Mouse (Mus musculus): ENCODE data around the gene Pde11a. TPM values are rescaled to one million over a fixed set of nuclear protein-coding genes. Genes with fewer than 3 reads are reported as not detected.

Pde11a gene
- polyA plus RNA-seq, 2 experiments: 0.33 to 0.58 TPM

- no peak for DNase-seq (ENCODE audit: low spot score)
- H3K4me3 ChIP-seq (replicated peaks; ENCODE audit: low read length): no peak overlapping the region
- 91% methylated on average over 3 of the region's 3 CpGs for WGBS
Observed at GRCm38 (mm10) chr2:76014659-76015058, 323.9 kb downstream of the Pde11a start.

GRCm38 (mm10) chr2:76006194-76006593, 332.4 kb downstream of the Pde11a start:
- Histone ChIP-seq H3K4me1 (ENCODE audit: control insufficient read depth, insufficient read depth, low read length) (no peaks in the 10 kb centered on the region), H3K36me3 (ENCODE audit: control insufficient read depth, insufficient read depth, low read length) (no peaks in the 10 kb centered on the region), H3K9ac (ENCODE audit: low read depth, low read length, severe bottlenecking) (no peak overlapping the region), H3K27ac (replicated peaks; ENCODE audit: low read depth, low read length) (no peak overlapping the region), H3K9me3 (ENCODE audit: control insufficient read depth, low read length) (no peaks in the 10 kb centered on the region), H3K4me2 (replicated peaks; ENCODE audit: low read depth, low read length, severe bottlenecking) (no peak overlapping the region), H3K4me3 (replicated peaks; ENCODE audit: low read length) (no peak overlapping the region), H3K27me3 (ENCODE audit: control insufficient read depth, insufficient read depth, low read length) (no peaks in the 10 kb centered on the region)
- WGBS: 23% methylated on average over 4 of the region's 4 CpGs
- no peak for TF ChIP-seq POLR2A (IDR thresholded peaks at IDR 0.05; ENCODE audit: borderline replicate concordance, extremely low read depth, insufficient read depth, insufficient read length)
- DNase-seq (ENCODE audit: low spot score) (no peak), ATAC-seq (ENCODE audit: low FRiP score, low read depth) (no peak)

More at GRCm38 (mm10) chr2:76014659-76015058, 323.9 kb downstream of the Pde11a start:
- H3K27me3 ChIP-seq (ENCODE audit: control insufficient read depth, insufficient read depth, low read length): no peaks in the 10 kb centered on the region
- no peak for ATAC-seq (ENCODE audit: low FRiP score, low read depth)
- H3K27ac ChIP-seq (replicated peaks; ENCODE audit: low read depth, low read length): no peak overlapping the region
- H3K36me3 ChIP-seq (ENCODE audit: control insufficient read depth, insufficient read depth, low read length): no peaks in the 10 kb centered on the region
- no peak overlapping the region for H3K9ac ChIP-seq (ENCODE audit: low read depth, low read length, severe bottlenecking)
- H3K4me2 ChIP-seq (replicated peaks; ENCODE audit: low read depth, low read length, severe bottlenecking): no peak overlapping the region
- TF ChIP-seq POLR2A (IDR thresholded peaks at IDR 0.05; ENCODE audit: borderline replicate concordance, extremely low read depth, insufficient read depth, insufficient read length): no peak
- peaks cover 10% of the 10 kb centered on the region for H3K4me1 ChIP-seq (ENCODE audit: control insufficient read depth, insufficient read depth, low read length)
- H3K9me3 ChIP-seq (ENCODE audit: control insufficient read depth, low read length): no peaks in the 10 kb centered on the region

DNA sequence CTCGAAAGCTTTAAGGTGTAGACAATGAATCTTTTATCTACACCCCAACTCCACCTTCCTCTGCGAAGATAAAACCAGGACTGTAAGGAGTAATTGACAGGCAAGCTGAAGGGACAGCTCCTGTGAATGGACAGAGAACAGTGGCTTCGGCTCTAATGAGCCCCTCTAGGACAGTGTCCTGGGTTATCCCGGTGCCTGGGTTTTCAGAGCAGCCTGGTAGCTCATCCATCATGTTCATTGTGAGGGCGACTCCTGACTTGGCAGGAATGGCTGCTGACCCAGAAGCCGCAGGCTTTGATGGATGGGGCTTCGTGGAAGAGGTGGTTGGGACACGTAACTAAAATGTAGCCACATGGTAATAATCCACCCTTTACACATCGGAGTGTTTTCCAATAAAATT, 335.7 kb downstream of the Pde11a start:
- ATAC-seq (ENCODE audit: low FRiP score, low read depth) (no peak), DNase-seq (ENCODE audit: low spot score) (no peak)
- Histone ChIP-seq H3K27ac (replicated peaks; ENCODE audit: low read depth, low read length) (no peak overlapping the region), H3K27me3 (ENCODE audit: control insufficient read depth, insufficient read depth, low read length) (no peaks in the 10 kb centered on the region), H3K4me3 (replicated peaks; ENCODE audit: low read length) (no peak overlapping the region), H3K9me3 (ENCODE audit: control insufficient read depth, low read length) (no peaks in the 10 kb centered on the region), H3K9ac (ENCODE audit: low read depth, low read length, severe bottlenecking) (no peak overlapping the region), H3K4me2 (replicated peaks; ENCODE audit: low read depth, low read length, severe bottlenecking) (no peak overlapping the region), H3K4me1 (ENCODE audit: control insufficient read depth, insufficient read depth, low read length) (0 out of 2 replicates have a peak, but pooled peaks cover 8% of the 10 kb centered on the region), H3K36me3 (ENCODE audit: control insufficient read depth, insufficient read depth, low read length) (no peaks in the 10 kb centered on the region)
- TF ChIP-seq POLR2A (IDR thresholded peaks at IDR 0.05; ENCODE audit: borderline replicate concordance, extremely low read depth, insufficient read depth, insufficient read length): no peak
- 32% methylated on average over 9 of the region's 9 CpGs for WGBS

DNA sequence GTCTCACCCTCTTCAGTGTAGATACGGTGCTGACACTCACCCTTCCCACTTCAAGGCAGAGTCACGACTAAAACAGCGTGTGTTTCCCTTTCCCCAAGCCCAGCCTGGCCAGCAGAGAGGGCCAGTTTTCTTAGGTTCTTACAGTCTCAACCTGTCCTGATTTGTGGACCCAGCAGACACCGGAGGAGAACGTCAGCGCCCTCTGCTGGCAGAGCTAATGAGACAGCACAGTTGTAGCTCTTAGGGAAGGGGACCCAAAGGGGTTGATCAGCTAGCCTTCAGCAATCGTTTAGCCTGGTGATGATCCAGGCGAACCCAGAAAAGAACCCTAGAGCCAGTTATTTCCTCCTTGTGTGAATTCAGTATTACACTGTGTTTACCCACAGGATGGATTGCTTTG, 337.2 kb downstream of the Pde11a start:
- 0 out of 2 replicates have a peak, but pooled peaks cover 8% of the 10 kb centered on the region for H3K4me1 ChIP-seq (ENCODE audit: control insufficient read depth, insufficient read depth, low read length)
- no peak for TF ChIP-seq POLR2A (IDR thresholded peaks at IDR 0.05; ENCODE audit: borderline replicate concordance, extremely low read depth, insufficient read depth, insufficient read length)
- 36% methylated on average over 8 of the region's 8 CpGs for WGBS
- no peaks in the 10 kb centered on the region for H3K9me3 ChIP-seq (ENCODE audit: control insufficient read depth, low read length)
- no peak overlapping the region for H3K27ac ChIP-seq (replicated peaks; ENCODE audit: low read depth, low read length)
- DNase-seq (ENCODE audit: low spot score) (no peak), ATAC-seq (ENCODE audit: low FRiP score, low read depth) (no peak)
- no peaks in the 10 kb centered on the region for H3K36me3 ChIP-seq (ENCODE audit: control insufficient read depth, insufficient read depth, low read length)
- no peak overlapping the region for H3K4me3 ChIP-seq (replicated peaks; ENCODE audit: low read length)
- H3K27me3 ChIP-seq (ENCODE audit: control insufficient read depth, insufficient read depth, low read length): no peaks in the 10 kb centered on the region
- H3K4me2 ChIP-seq (replicated peaks; ENCODE audit: low read depth, low read length, severe bottlenecking): no peak overlapping the region
- no peak overlapping the region for H3K9ac ChIP-seq (ENCODE audit: low read depth, low read length, severe bottlenecking)

- no peak overlapping the region for H3K4me2 ChIP-seq (replicated peaks; ENCODE audit: low read depth, low read length, severe bottlenecking)
- no peak overlapping the region for H3K4me3 ChIP-seq (replicated peaks; ENCODE audit: low read length)
- no peak overlapping the region for H3K9ac ChIP-seq (ENCODE audit: low read depth, low read length, severe bottlenecking)
- no peak for ATAC-seq (ENCODE audit: low FRiP score, low read depth)
- no peak overlapping the region for H3K27ac ChIP-seq (replicated peaks; ENCODE audit: low read depth, low read length)
- no peaks in the 10 kb centered on the region for H3K27me3 ChIP-seq (ENCODE audit: control insufficient read depth, insufficient read depth, low read length)
- H3K36me3 ChIP-seq (ENCODE audit: control insufficient read depth, insufficient read depth, low read length): no peaks in the 10 kb centered on the region
- H3K4me1 ChIP-seq (ENCODE audit: control insufficient read depth, insufficient read depth, low read length): 0 out of 2 replicates have a peak, but pooled peaks cover 8% of the 10 kb centered on the region
- DNase-seq (ENCODE audit: low spot score): no peak
- WGBS: 41% methylated on average over 12 of the region's 12 CpGs
- H3K9me3 ChIP-seq (ENCODE audit: control insufficient read depth, low read length): no peaks in the 10 kb centered on the region
- TF ChIP-seq POLR2A (IDR thresholded peaks at IDR 0.05; ENCODE audit: borderline replicate concordance, extremely low read depth, insufficient read depth, insufficient read length): no peak
Observed at GRCm38 (mm10) chr2:75999636-76000035, 338.9 kb downstream of the Pde11a start.

GRCm38 (mm10) chr2:75998692-75999091, 339.9 kb downstream of the Pde11a start:
- 18% methylated on average over 8 of the region's 8 CpGs for WGBS
- Histone ChIP-seq H3K27ac (replicated peaks; ENCODE audit: low read depth, low read length) (no peak overlapping the region), H3K36me3 (ENCODE audit: control insufficient read depth, insufficient read depth, low read length) (no peaks in the 10 kb centered on the region), H3K9me3 (ENCODE audit: control insufficient read depth, low read length) (no peaks in the 10 kb centered on the region), H3K27me3 (ENCODE audit: control insufficient read depth, insufficient read depth, low read length) (no peaks in the 10 kb centered on the region), H3K4me1 (ENCODE audit: control insufficient read depth, insufficient read depth, low read length) (0 out of 2 replicates have a peak, but pooled peaks cover 8% of the 10 kb centered on the region), H3K9ac (ENCODE audit: low read depth, low read length, severe bottlenecking) (no peak overlapping the region), H3K4me2 (replicated peaks; ENCODE audit: low read depth, low read length, severe bottlenecking) (no peak overlapping the region), H3K4me3 (replicated peaks; ENCODE audit: low read length) (no peak overlapping the region)
- ATAC-seq (ENCODE audit: low FRiP score, low read depth) (no peak), DNase-seq (ENCODE audit: low spot score) (no peak)
- no peak for TF ChIP-seq POLR2A (IDR thresholded peaks at IDR 0.05; ENCODE audit: borderline replicate concordance, extremely low read depth, insufficient read depth, insufficient read length)
